Mouse (Mus musculus): ENCODE results near the gene Slc48a1.

The Slc48a1 gene

GRCm38 (mm10) chr15:97840781-97841180, 62.5 kb downstream of the Slc48a1 start:
- no peak for DNase-seq (ENCODE audit: low spot score in 2 of 2)

- DNase-seq (ENCODE audit: low spot score in 2 of 2), result no peak
Measured at GRCm38 (mm10) chr15:97841383-97841782, 63.1 kb downstream of the Slc48a1 start.

GRCm38 (mm10) chr15:97842058-97842457, 63.7 kb downstream of the Slc48a1 start:
- DNase-seq (ENCODE audit: low spot score in 2 of 2), result no peak

Measured in spleen, postnatal 14 days (tissue).